Mouse (Mus musculus) monocyte, adult 5-6 weeks (primary cell): ENCODE measurements at regions not wholly inside any gene's neighbourhood (a gene's known extent, or its start where the extent isn't known, plus 50 kb on each side); places are given as distances from the start of the nearest gene placed in this dataset.
"Not testable (repeated sequence)": the region's sequence is repeated elsewhere in the genome, so short reads cannot be mapped to it uniquely, and the experiment has no call there.

Experiments used
- ATAC-seq: fragments of 153-309, 156-312 bp; replicated peaks from 2 replicates; pipeline ENCODE4 v1.8.0; 2017; ENCODE audit warnings: mild to moderate bottlenecking; ENCODE audit not compliant: low TSS enrichment, insufficient number of reproducible peaks, severe bottlenecking, poor library complexity, low FRiP score

GRCm38 (mm10) chr11:20390622-20391021 lies 58.1 kb upstream of the Slc1a4 start:
- ATAC-seq: no peak

GRCm38 (mm10) chr11:20393302-20393701 lies 60.8 kb upstream of the Slc1a4 start:
- not testable (repeated sequence) for ATAC-seq

GRCm38 (mm10) chr11:20393807-20394206 lies 61.3 kb upstream of the Slc1a4 start:
- not testable (repeated sequence) for ATAC-seq

- ATAC-seq: no peak
Measured at GRCm38 (mm10) chr11:20395848-20396203, 63.3 kb upstream of the Slc1a4 start.

- no peak for ATAC-seq
Measured at GRCm38 (mm10) chr11:20396204-20396848, 63.8 kb upstream of the Slc1a4 start.

GRCm38 (mm10) chr11:20396884-20397283 lies 64.4 kb upstream of the Slc1a4 start:
- no peak for ATAC-seq

GRCm38 (mm10) chr11:20400302-20401234 lies 68.1 kb upstream of the Slc1a4 start:
- 0 out of 2 replicates have a peak, but pooled peaks have one; percentile 28 for ATAC-seq

- ATAC-seq: no peak
Measured at GRCm38 (mm10) chr11:20403456-20403855, 70.9 kb upstream of the Slc1a4 start.

- ATAC-seq: no peak
Measured at GRCm38 (mm10) chr11:20404476-20404875, 72.0 kb upstream of the Slc1a4 start.

GRCm38 (mm10) chr11:20418141-20418540 lies 85.6 kb upstream of the Slc1a4 start:
- no peak for ATAC-seq

GRCm38 (mm10) chr11:20420876-20421275 lies 88.4 kb upstream of the Slc1a4 start:
- ATAC-seq: no peak

- no peak for ATAC-seq
Measured at GRCm38 (mm10) chr11:20436057-20436456, 103.5 kb upstream of the Slc1a4 start.

GRCm38 (mm10) chr11:20442476-20442875 lies 100.6 kb upstream of the Sertad2 start:
- no peak for ATAC-seq

GRCm38 (mm10) chr11:20445061-20445902 lies 97.8 kb upstream of the Sertad2 start:
- ATAC-seq: no peak

GRCm38 (mm10) chr11:20445903-20446264 lies 97.2 kb upstream of the Sertad2 start:
- ATAC-seq: peak; percentile 77; the same call in 1 of the 2 replicates

- no peak for ATAC-seq
Measured at GRCm38 (mm10) chr11:20452901-20453300, 90.2 kb upstream of the Sertad2 start.

GRCm38 (mm10) chr11:20453786-20454185 lies 89.3 kb upstream of the Sertad2 start:
- ATAC-seq: no peak

- peak; percentile 78 for ATAC-seq
Measured at GRCm38 (mm10) chr11:20455085-20455864, 87.8 kb upstream of the Sertad2 start.
